Mouse (Mus musculus): ENCODE results near the gene AW011738.

GRCm38 (mm10) chr4:156216196-156216595 is 13.1 kb downstream of the AW011738 start:
- TF ChIP-seq CTCF (IDR thresholded peaks at IDR 0.05; ENCODE audit: low read depth) (no peak), EP300 (IDR thresholded peaks at IDR 0.05; ENCODE audit: low read depth) (no peak)

Measured in liver, postnatal 0 days (tissue).